Mouse (Mus musculus): Measurements from ENCODE around the gene Krtap4-6.

DNA sequence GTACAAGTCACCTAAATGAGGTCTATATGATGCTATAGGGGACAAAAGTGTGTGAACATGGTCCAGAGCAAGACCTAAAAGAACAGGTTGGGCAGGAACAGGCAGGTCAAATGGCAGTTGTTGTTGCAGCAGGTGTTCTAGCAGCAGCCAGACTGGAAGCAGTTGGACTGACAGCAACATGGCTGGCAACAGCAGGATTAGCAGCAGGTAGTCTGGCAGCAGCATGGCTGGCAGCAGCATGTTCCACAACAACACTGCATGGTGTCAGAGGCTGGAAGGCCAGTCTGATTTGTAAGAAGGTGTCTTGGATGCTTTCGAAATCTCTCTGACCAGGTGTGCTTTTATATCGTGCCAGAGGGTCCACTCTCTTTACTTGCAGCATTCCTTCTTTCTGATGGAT lies 17.7 kb upstream of the Krtap4-6 start:
- TF ChIP-seq POLR2A (IDR thresholded peaks at IDR 0.05; ENCODE audit: low read depth, low read length) (no peak), CTCF (conservative IDR thresholded peaks at IDR 0.05; ENCODE audit: insufficient read depth, insufficient read length, low read depth, low read length) (no peak)
